Mouse (Mus musculus) thymus, postnatal 10 days (tissue): ENCODE data around the gene Fam151a.
"Not testable (repeated sequence)": the region's sequence is repeated elsewhere in the genome, so short reads cannot be mapped to it uniquely, and the experiment has no call there.

ENCODE experiments used
- DNase-seq, 2 experiments: peaks; one replicate each; pipeline ENCODE4 v3.0.0; 2021; ENCODE audit warnings: low spot score in 2 of 2

Fam151a gene

DNA sequence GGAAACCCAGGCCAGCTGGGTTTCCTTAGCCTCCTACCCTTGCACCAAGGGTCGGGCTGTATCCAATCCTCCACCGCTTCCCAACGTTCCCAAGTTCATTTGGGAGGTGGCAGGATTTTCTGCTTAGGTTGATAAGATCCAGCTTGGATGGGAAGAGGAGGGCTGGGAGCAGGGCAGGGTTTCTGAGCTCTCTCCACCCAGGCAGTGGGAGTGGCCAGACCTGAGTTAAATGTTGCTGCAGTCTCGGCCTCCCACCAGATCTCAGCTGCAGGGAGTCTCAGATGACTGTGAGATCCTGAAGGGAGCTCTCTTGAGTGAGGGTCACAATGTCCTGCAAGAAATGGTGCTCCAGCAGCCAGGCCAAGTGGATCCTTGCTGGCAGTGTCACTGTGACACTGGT is at the start of gene Fam151a:
Fam151a (plus strand) TSS at position 254 of the 400 bp plus-strand sequence.
- DNase-seq, result no peak

DNA sequence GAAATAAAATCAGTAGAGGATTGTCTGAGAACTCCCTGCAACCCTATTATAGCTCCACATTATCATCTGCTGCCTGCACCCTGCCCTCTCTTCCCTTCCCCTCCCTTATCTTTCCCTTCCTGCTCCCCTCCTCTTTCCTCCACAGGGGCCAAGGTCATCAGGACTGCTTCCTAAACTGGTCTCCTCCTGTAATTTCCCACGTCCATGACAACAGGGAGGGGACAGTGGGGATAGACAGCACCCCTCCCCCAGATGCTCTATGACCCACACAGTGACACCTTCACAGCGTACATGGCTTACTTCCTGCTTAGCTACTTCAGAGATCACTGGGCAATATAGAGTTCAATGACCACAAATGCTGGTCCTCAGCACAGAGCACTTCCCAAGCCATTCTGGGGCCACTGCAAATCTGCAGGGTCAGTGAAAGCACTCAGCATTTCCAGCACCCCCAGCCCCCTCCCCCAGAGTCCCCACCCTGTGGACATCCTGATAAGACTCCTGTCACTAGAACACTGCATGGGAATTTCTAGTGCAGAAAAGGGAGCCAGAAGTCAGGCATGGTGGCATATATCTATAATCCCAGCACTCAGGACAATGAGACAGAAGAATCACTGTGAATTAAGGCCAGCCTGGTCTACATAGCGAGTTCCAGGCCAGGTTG is 44.9 kb upstream of the Fam151a start:
- no peak for DNase-seq

DNA sequence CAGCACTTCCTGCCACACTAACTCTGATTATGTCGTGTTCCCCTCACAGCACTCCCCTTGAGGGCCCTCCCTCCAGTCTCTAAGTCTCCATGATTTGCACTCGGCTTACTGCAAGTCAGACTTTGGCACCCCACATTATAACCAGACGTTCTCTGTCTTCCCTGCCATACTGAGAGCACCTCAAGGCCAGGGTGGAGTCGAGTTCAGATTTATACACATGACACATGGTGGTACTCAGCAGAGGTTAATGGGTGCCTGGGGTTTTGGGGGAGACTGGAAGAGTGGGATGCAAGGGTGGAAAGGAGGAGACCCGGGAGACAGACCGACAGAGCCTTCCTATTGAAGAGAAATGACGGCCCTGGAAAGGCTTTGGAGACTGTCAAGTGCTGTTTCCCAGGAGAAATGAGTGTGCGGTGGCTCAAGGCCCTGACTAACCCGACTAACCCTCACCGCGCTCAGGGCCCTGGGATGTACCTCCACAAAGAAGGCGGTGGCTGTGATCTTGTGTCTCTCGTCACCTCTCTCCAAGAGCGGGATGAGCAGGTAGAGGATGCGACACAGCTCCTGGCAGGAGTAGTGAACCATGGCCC is 39.8 kb upstream of the Fam151a start:
- no peak for DNase-seq

DNA sequence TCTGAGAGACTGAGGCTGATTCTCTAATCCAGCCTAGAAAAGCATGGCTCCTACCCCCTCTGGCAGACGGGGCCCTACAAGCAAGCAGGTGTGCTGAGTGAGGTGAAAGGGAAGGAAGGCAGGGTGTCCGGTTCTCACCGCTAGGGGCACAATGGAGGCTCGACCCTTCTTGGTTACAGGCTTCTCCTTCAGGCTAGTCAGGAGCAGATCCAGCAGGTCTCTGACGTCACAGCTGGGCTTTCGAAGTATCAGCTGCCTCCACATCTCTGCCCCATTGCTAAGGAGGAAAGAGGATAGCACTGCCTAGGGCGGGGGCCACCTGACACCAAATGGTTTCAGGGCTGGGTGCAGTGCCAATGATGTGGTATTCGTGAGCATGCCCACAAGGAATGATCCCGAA is 33.7 kb upstream of the Fam151a start:
- peak in 1 of 2 experiments; percentile 23 for DNase-seq

DNA sequence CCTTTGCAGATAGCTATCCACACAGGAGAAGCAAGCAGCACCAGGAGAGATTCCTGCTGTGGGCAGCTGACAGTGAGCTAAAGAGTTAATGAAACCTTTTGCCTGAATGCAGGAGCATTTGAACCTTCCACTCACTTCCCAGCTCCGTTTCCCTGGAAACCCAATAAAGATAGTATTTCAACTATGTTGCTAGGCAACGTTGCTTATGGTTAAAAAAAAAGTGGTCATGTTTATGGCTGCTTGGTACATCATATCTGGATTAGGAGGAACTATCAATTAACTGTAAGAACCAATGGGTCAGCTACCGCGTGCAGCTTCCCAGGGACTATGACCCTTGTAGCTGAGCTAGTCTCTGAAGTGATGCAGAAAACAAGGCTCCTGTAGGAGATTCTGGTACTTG is 32.9 kb upstream of the Fam151a start:
- DNase-seq, result no peak

DNA sequence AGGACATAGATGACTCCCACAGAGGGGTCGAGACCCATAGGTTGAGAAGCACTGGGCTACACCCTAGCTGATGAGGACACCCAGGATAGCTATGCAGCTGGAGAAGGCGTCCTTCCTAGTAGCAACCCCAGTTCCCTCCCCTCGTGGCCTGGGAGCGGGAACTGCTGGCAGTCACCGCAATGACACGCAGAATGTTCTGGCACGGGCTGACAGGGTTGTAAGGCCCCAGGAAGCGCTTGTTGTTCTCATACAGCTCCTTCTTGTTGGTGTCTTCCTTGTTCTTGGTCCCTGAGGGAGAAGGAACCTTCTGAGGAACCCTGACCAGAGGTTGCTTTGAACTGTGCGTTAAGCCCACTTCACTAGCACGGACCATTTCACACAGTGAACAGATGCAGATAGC is 29.7 kb upstream of the Fam151a start:
- no peak for DNase-seq

DNA sequence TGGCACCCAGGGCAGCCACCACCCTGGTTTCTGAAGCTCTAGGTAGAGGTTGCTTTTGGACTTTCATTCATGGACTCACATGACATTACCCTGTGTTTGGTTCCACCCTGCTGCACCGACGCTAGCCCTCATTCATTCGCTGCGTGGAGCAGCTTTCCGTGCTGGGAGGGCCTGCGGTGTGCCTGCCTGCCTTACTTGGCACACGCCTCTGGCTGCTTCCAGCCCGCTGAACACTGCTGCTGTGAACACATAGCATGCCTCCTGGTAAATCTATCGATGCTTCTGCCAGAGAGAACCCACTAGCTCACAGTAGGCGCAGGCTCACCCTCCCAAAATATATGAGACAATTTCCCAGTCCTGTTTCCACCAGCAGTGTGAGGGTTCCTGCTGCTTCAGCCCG is 29.3 kb upstream of the Fam151a start:
- no peak for DNase-seq

DNA sequence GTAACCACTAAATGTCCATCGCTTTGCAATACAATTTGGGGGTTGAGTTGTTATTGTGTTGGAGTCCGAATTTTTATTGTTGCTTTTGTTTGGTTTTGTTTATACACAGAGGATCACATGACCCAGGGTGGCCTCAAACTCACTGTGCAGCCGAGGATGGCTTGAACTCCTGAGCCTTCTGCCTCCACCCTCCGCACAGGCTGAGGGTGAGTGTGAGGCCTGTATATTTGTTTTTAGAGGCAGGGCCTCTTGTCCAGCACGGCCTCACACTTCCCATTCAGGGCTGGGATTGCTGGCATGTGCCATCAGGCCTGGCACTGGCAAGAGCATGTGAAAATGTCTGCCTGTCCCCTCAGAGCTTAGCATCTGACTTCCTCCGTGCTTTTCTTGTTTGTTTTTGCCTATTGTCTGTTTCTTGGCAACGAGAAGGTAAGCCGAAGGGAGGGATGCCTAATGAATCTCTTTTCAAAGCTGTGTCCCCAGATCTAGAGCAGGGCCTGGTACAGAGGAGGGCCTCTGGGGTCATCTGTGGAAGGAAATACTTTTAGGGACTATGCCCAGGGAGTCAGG is 28.5 kb upstream of the Fam151a start:
- DNase-seq, result no peak

DNA sequence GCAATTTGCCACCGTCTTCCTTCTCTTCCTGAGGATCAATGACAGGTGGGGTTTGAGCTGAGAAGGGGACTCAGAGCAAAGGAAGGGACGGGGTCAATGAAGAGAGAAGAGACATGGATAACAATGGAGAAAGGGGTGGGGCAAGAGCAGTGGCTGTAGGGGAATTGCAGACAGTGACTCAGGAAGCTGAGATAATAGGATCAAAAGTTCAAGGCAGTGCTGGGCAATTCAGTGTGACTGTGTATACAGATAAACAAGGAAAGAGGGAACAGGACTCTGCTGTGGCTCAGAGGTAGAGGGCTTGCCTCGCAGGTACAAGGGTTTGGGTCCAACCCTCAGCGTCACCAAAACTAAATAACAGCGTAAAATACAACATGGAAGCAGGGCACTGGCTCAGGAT is 25.7 kb upstream of the Fam151a start:
- DNase-seq, result no peak

DNA sequence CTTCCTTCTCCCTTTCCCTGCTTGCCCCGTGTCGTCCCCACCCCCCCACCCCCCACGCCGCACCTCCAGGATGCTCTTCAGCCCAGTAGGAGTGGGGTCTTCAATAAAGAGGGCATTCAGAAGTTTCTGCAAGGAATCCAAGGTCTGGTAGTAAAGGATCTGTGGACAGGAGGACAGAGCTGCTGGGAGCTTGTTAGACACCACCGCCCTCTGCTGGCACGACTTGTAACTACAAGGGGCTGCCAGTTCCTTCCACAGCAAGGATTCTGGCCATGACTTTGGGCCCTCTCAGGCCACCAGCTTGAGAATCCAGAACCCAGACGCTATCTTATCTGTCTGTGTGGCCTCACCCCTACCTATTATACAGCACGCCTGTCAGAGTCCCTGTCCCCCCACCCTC is 25.3 kb upstream of the Fam151a start:
- peak; percentile 31 to 79 for DNase-seq

DNA sequence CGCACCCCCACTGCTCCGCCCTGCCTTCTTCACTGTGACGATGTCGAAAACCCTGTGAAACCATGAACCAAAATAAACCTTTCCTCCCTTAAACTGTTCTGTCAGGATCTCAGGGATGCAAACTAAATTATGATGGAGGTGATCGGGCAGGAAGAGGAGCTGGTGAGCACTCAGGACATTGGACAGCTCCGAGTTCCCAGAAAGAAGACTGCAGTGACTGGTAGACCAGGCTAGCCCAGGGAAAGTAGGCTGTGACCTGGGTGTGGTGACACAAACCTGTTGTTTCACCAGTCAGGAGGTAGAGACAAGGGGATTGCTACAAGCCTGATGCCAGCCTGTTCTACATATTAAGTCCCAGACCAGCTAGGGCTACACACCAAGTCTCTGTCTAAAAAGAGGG is 20.1 kb upstream of the Fam151a start:
- no peak for DNase-seq

DNA sequence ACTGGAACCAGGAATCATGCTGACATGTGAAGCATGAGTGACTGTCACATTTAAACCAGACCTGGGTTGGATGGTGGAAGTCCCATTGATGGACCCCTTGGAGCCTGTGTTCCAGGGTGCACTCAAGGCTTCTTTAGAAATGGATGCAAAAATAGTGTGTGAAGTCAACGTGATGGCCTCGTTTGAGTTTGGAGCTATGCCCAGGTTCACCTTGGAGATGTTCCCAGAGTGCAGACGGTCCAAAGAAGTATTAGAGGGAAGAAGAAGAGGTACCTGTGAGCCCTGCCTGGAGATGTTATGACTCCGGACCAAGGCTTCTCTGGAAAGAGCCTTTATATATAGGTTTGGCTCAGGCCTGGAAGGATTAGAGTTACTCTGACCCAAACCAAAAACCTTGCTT is 13.1 kb upstream of the Fam151a start:
- no peak for DNase-seq

DNA sequence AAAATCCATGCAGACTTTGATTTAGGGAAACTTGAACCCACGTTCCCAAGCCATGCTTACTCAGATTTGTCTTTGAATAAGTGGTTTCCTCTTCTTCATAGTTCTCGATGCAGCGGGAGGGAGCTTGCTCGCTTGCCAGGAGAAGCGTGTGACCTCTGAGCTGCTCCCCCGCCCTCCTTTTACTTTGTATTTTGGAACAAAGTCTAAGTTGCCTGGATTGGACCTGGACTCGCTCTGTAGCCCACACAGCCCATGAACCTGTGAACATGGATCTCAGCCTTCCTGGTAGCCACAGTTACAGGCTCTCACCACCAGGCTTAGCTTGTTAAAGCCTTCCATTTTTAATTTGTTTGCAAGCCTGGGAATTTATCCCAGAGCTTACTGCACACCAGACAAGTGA is 2.9 kb upstream of the Fam151a start, which contains the start of gene Mroh7:
Mroh7 (minus strand) TSS at position 112 of the 400 bp plus-strand sequence.
- no peak for DNase-seq

DNA sequence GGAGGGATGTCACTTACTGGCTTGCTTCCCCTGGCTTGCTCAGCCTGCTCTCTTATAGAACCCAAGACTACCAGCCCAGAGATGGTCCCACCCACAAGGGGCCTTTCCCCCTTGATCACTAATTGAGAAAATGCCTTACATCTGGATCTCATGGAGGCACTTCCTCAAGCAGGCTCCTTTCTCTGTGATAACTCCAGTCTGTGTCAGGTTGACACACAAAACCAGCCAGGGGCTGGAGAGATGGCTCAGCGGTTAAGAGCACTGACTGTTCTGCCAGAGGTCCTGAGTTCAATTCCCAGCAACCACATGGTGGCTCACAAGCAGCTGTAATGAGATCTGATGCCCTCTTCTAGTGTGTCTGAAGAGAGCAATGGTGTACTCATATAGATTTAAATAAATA is 3.2 kb downstream of the Fam151a start:
- not testable (repeated sequence) for DNase-seq

DNA sequence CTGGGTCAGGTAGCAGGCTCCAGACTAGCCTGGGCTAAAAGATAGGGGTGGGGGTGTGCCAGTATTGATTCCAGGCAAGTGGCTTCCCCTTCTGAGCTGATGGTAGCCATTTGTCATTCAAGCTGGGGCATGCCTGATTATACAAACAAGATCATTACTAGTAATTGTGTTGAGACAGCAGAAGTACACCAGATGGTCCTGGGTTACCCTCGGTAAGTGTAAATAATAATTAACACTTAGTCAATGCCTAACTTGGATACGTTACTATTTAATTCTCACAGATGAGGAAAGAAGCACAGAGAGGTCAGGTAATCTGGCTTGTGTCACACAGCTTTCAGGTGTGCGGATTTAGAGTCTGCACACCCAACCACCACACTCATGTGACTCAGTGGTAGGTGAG is 4.2 kb downstream of the Fam151a start:
- DNase-seq, result no peak

DNA sequence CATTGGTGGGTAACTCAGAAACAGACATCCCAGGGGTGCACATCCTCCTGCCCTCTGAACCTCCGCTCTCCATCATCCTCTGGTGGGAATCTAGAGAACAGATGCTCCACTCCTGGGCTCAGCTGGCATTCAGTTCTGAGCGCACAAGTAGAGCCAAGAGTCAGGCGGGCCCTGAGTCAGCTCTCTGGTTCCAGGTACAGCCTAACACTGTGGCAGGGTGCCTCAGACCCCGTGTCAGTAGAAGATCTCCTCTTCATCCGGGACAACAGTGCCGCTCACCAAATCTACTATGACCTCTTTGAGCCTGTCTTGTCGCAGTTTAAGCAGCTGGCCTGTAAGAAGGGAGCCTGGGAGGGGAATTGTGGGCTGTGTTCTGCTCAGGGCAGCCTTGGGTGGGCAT is 12.2 kb downstream of the Fam151a start:
- no peak for DNase-seq

DNA sequence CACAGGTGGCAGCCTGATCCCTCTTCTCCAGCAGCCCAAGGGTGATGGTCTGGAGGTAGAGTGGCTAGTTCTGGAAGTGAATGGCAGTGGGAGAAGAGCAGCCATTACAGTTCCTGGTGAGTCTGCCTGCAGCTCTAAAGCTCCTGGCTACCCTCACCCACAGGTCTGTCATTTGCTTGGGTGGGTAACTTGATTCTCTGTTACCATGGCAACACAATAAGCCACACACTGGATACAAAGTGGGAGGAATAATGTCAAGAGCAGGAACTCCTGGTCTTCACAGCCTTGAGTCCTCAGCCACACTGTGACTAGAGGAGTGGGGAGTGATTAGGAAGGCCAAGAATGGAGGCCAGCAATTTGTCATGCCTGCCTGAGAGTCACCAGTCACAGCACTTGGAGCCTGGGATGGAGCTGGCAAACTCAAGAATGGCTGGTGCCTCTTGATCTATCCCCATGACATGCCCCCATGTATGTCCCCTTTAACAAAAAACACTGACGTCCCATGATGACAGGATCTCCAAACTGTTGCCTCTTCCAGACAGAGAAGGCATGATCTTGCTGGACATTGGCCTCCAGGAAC is 13.4 kb downstream of the Fam151a start:
- DNase-seq, result no peak

DNA sequence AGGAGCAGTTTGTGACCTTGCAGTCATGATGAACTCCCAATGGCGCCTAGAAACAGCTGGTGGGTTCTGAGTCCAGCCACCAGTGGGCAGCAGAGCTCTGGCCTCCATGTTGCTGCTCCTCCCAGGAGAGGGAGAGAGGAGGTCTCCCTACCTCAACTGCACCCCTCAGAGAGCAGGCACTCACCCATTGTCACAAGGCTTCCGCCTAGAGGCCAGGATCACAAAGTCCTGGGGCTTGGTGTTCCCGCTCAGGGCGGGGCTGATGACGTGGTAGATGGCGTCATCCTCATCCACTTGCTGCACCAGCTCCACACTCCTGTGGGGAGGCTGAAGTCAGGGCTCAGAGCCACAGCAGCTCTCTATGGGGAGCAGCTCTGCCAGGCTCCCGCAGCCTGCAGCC is 16.0 kb downstream of the Fam151a start:
- DNase-seq, result peak; percentile 21 to 47

DNA sequence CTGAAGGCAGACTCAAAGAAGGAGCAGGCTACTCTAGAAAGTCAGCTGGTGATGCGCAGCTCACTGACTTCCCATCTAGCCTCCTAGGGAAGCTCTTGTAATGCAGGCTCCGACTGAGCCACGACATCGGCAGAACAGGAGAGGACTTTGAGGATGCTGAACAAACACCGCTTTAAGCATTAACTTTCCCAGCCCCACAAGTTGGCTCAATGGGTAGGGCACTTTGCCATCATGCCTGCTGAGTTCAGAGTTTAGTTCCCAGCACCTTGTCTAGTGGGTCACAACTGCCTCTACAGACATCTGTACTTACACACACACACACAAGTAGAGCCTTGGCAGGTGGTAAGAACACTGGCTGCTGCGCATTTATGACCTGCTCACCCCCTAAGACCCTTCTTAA is 18.0 kb downstream of the Fam151a start:
- DNase-seq, result no peak

DNA sequence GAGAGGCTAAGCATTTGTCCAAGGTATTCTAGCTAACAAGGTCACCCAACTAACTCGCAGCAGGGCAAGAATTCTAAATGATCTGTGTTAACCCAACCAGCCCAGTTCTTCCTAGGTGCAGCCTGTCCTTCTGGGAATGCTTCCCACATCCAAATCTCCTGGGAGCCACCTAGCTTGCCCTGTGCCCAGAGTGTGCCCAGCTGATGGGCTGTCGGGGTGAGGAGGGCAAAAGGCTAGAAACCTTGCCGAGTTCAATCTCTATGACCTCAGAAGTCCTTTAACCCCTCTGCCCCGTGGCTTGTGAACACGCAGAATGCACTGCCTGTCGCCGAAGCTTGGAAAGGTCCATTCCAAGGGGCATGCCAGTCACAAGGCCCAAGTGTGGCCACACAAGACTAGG is 30.5 kb downstream of the Fam151a start:
- no peak for DNase-seq

DNA sequence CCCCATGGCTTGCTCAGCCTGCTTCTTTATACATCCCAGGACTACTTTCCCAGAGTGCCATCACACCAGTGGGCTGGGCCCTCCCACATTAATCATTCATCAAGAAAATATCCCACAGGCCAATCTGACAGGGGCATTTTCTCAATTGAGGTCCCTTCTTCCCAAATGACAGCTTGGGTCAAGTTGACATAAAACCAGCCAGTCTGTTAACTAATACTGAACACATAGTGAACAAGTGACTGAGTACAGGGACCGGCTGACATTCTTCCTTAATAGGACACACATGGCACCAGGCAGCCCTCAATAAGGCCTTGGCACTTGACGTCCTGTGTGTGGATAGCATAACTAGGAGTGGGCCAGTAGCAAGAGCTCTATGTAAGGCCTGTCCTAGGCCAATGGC is 35.6 kb downstream of the Fam151a start:
- DNase-seq, result no peak

DNA sequence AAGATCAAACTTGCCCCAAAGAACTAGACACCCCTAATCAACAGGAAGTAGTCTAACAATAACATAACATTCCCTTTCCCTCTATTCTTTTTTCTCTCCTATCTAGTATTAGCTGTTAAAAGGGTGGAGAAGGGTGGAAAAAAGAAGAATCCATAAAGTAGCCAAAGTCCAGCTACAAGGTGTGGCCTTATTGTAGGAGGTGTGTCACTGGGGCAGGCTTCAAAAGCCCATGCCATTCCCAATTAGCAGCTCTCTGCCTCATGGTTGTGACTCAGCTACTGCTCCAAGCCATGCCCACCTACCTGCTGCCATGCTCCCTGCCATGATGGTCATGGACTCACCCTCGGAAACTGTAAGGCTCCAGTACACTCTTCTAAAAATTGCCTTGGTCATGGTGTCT is 38.9 kb downstream of the Fam151a start:
- DNase-seq, result no peak

DNA sequence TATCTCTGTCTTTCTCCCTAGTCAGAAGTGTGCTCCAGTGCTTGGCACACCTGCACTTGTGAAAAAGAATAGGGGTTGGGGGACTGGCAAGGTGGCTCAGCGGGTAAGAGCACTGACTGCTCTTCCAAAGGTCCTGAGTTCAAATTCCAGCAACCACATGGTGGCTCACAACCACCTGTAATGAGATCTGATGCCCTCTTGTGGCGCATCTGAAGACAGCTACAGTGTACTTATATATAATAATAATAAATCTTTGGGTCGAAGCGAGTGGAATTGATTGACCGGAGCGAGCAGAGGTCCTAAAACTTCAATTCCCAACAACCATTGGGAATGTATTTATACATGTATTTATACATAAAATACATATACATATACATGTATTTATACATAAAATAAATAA is 42.1 kb downstream of the Fam151a start:
- not testable (repeated sequence) for DNase-seq
